Mouse (Mus musculus) MEL (cell line): ENCODE measurements around the gene Tmub2.

Experiments used
- CHD1 ChIP-seq: IDR thresholded peaks from 2 replicates; pipeline ENCODE4 v1.6.1; 2012; ENCODE audit warnings: low read depth, mild to moderate bottlenecking, inconsistent platforms, low read length, improper control_type of control experiment
- CHD2 ChIP-seq: IDR thresholded peaks from 2 replicates; pipeline ENCODE4 v1.6.1; 2011; ENCODE audit warnings: low read length, improper control_type of control experiment
- CTCF ChIP-seq, 3 experiments: IDR thresholded peaks in 2 of 3; conservative IDR thresholded peaks in 1 of 3; 2 replicates each; pipeline ENCODE4 v1.5.1; 2011 to 2012; ENCODE audit warnings: low read length in 3 of 3, low read depth in 2 of 3, mild to moderate bottlenecking in 2 of 3, improper control_type of control experiment in 1 of 3, inconsistent platforms in 1 of 3, mixed read lengths in 1 of 3, moderate library complexity in 1 of 3; ENCODE audit not compliant: control insufficient read depth in 1 of 3, insufficient read depth in 1 of 3, poor library complexity in 1 of 3, severe bottlenecking in 1 of 3
- EP300 ChIP-seq, 2 experiments: IDR thresholded peaks; 2 replicates each; pipeline ENCODE4 v1.6.1; 2011; ENCODE audit warnings: improper control_type of control experiment in 2 of 2, low read length in 2 of 2, low read depth in 1 of 2, mild to moderate bottlenecking in 1 of 2
- HCFC1 ChIP-seq: IDR thresholded peaks from 2 replicates; pipeline ENCODE4 v1.6.1; 2012; ENCODE audit warnings: low read depth, mild to moderate bottlenecking, inconsistent platforms, low read length, improper control_type of control experiment, moderate library complexity
- JUND ChIP-seq: IDR thresholded peaks from 2 replicates; pipeline ENCODE4 v1.6.1; 2011; ENCODE audit warnings: low read depth, mild to moderate bottlenecking, improper control_type of control experiment, low read length
- MAZ ChIP-seq: IDR thresholded peaks from 2 replicates; pipeline ENCODE4 v1.6.1; 2012; ENCODE audit warnings: low read depth, mild to moderate bottlenecking, inconsistent platforms, low read length, improper control_type of control experiment
- UBTF ChIP-seq: IDR thresholded peaks from 2 replicates; pipeline ENCODE4 v1.6.1; 2012; ENCODE audit warnings: low read depth, mild to moderate bottlenecking, inconsistent platforms, low read length, improper control_type of control experiment, moderate library complexity, borderline replicate concordance; ENCODE audit not compliant: insufficient read depth
- ZMIZ1 ChIP-seq: IDR thresholded peaks from 2 replicates; pipeline ENCODE4 v1.6.1; 2012; ENCODE audit warnings: low read depth, mild to moderate bottlenecking, inconsistent platforms, low read length, improper control_type of control experiment, moderate library complexity
- ZNF384 ChIP-seq: IDR thresholded peaks from 2 replicates; pipeline ENCODE4 v1.6.1; 2012; ENCODE audit warnings: low read depth, mild to moderate bottlenecking, inconsistent platforms, low read length, improper control_type of control experiment

- no peak for TF ChIP-seq ZMIZ1
- no peak for TF ChIP-seq JUND
- TF ChIP-seq CTCF (IDR thresholded peaks at IDR 0.05 in 2 of 3, conservative IDR thresholded peaks at IDR 0.05 in 1 of 3; ENCODE audit: control insufficient read depth in 1 of 3, insufficient read depth in 1 of 3, low read depth in 2 of 3, low read length in 3 of 3, poor library complexity in 1 of 3, severe bottlenecking in 1 of 3): peak in 2 of 3 experiments; percentile 25 to 32; a peak in 3 of 6 replicates
- no peak for TF ChIP-seq MAZ
- no peak for TF ChIP-seq UBTF
- no peak for TF ChIP-seq HCFC1
- no peak for TF ChIP-seq CHD1
- TF ChIP-seq ZNF384: peak; percentile 58; the same call in 1 of the 2 replicates
- TF ChIP-seq EP300 (IDR thresholded peaks at IDR 0.05; ENCODE audit: low read depth in 1 of 2, low read length in 2 of 2): no peak
- no peak for TF ChIP-seq CHD2
These were observed 809 bp upstream of the Tmub2 start for GRCm38 (mm10) chr11:102283922-102284321.
